Mouse (Mus musculus): ENCODE measurements around the gene Rsph1. TPM values are rescaled to one million over a fixed set of nuclear protein-coding genes. Genes with fewer than 3 reads are reported as not detected.

Rsph1 gene
- polyA plus RNA-seq, 1 experiment: 0.30 TPM

- no peaks in the 10 kb centered on the region for H3K36me3 ChIP-seq (ENCODE audit: control insufficient read depth, insufficient read depth)
- H3K79me2 ChIP-seq (ENCODE audit: control insufficient read depth, insufficient read depth): no peaks in the 10 kb centered on the region
- no peak overlapping the region for H3K4me3 ChIP-seq
- peaks cover 18% of the 10 kb centered on the region for H3K27me3 ChIP-seq (ENCODE audit: control insufficient read depth, insufficient read depth, insufficient read length)
- H3ac ChIP-seq (ENCODE audit: control insufficient read depth, insufficient read length): no peak overlapping the region
- H3K4me2 ChIP-seq (ENCODE audit: low read depth): no peak overlapping the region
- no peak for TF ChIP-seq TCF12 (IDR thresholded peaks at IDR 0.05; ENCODE audit: insufficient read depth, poor library complexity, severe bottlenecking)
- TF ChIP-seq MYOG (IDR thresholded peaks at IDR 0.05; ENCODE audit: control insufficient read depth in 1 of 3, insufficient read depth in 1 of 3, insufficient read length in 2 of 3, low read depth in 2 of 3): no peak
- no peak for TF ChIP-seq E2F4 (IDR thresholded peaks at IDR 0.05; ENCODE audit: insufficient read depth)
- no peak for TF ChIP-seq USF1 (IDR thresholded peaks at IDR 0.05; ENCODE audit: low read depth)
- no peak for TF ChIP-seq TCF3 (IDR thresholded peaks at IDR 0.05; ENCODE audit: insufficient read length, low read depth)
- TF ChIP-seq SRF (IDR thresholded peaks at IDR 0.05; ENCODE audit: control insufficient read depth, insufficient read length, low read depth): no peak
- no peak for TF ChIP-seq MAX (IDR thresholded peaks at IDR 0.05; ENCODE audit: low read depth)
- no peak for TF ChIP-seq REST (IDR thresholded peaks at IDR 0.05; ENCODE audit: insufficient read depth, insufficient read length)
Observed at GRCm38 (mm10) chr17:31259145-31259544, 18.0 kb downstream of the Rsph1 start.

GRCm38 (mm10) chr17:31258310-31258865 lies 18.8 kb downstream of the Rsph1 start:
- Histone ChIP-seq H3K79me2 (ENCODE audit: control insufficient read depth, insufficient read depth) (no peaks in the 10 kb centered on the region), H3K4me3 (no peak overlapping the region), H3K36me3 (ENCODE audit: control insufficient read depth, insufficient read depth) (no peaks in the 10 kb centered on the region), H3K4me2 (ENCODE audit: low read depth) (no peak overlapping the region), H3K27me3 (ENCODE audit: control insufficient read depth, insufficient read depth, insufficient read length) (peaks cover 11% of the 10 kb centered on the region), H3ac (ENCODE audit: control insufficient read depth, insufficient read length) (no peak overlapping the region)
- TF ChIP-seq CEBPB (IDR thresholded peaks at IDR 0.05; ENCODE audit: insufficient read depth, poor library complexity, severe bottlenecking): no peak
- TF ChIP-seq POLR2A (IDR thresholded peaks at IDR 0.05; ENCODE audit: insufficient read length, low read depth): no peak
- TF ChIP-seq REST (IDR thresholded peaks at IDR 0.05; ENCODE audit: insufficient read depth, insufficient read length): no peak
- no peak for TF ChIP-seq SRF (IDR thresholded peaks at IDR 0.05; ENCODE audit: control insufficient read depth, insufficient read length, low read depth)
- no peak for TF ChIP-seq MAX (IDR thresholded peaks at IDR 0.05; ENCODE audit: low read depth)
- no peak for TF ChIP-seq E2F4 (IDR thresholded peaks at IDR 0.05; ENCODE audit: insufficient read depth)

- Histone ChIP-seq H3ac (ENCODE audit: control insufficient read depth, insufficient read length) (no peak overlapping the region), H3K79me2 (ENCODE audit: control insufficient read depth, insufficient read depth) (no peaks in the 10 kb centered on the region), H3K4me2 (ENCODE audit: low read depth) (no peak overlapping the region), H3K27me3 (ENCODE audit: control insufficient read depth, insufficient read depth, insufficient read length) (peaks cover 9% of the 10 kb centered on the region), H3K36me3 (ENCODE audit: control insufficient read depth, insufficient read depth) (no peaks in the 10 kb centered on the region), H3K4me3 (no peak overlapping the region)
- TF ChIP-seq TCF3 (IDR thresholded peaks at IDR 0.05; ENCODE audit: insufficient read length, low read depth): no peak
Observed at GRCm38 (mm10) chr17:31257898-31258297, 19.3 kb downstream of the Rsph1 start.

GRCm38 (mm10) chr17:31257149-31257548 lies 20.0 kb downstream of the Rsph1 start:
- H3K79me2 ChIP-seq (ENCODE audit: control insufficient read depth, insufficient read depth): no peaks in the 10 kb centered on the region
- TF ChIP-seq TCF12 (IDR thresholded peaks at IDR 0.05; ENCODE audit: insufficient read depth, poor library complexity, severe bottlenecking) (no peak), USF1 (IDR thresholded peaks at IDR 0.05; ENCODE audit: low read depth) (no peak), MYOD1 (IDR thresholded peaks at IDR 0.05; ENCODE audit: control insufficient read depth in 1 of 3, insufficient read length in 2 of 3, low read depth in 2 of 3) (no peak), E2F4 (IDR thresholded peaks at IDR 0.05; ENCODE audit: insufficient read depth) (no peak), TCF3 (IDR thresholded peaks at IDR 0.05; ENCODE audit: insufficient read length, low read depth) (no peak), MAX (IDR thresholded peaks at IDR 0.05; ENCODE audit: low read depth) (no peak), SRF (IDR thresholded peaks at IDR 0.05; ENCODE audit: control insufficient read depth, insufficient read length, low read depth) (no peak), POLR2AphosphoS2 (IDR thresholded peaks at IDR 0.05; ENCODE audit: insufficient read length, low read depth) (no peak), REST (IDR thresholded peaks at IDR 0.05; ENCODE audit: insufficient read depth, insufficient read length) (no peak), CEBPB (IDR thresholded peaks at IDR 0.05; ENCODE audit: insufficient read depth, poor library complexity, severe bottlenecking) (no peak), MYOG (IDR thresholded peaks at IDR 0.05; ENCODE audit: control insufficient read depth in 1 of 3, insufficient read depth in 1 of 3, insufficient read length in 2 of 3, low read depth in 2 of 3) (no peak), POLR2A (IDR thresholded peaks at IDR 0.05; ENCODE audit: insufficient read length, low read depth) (no peak)
- H3K4me3 ChIP-seq: no peak overlapping the region
- no peaks in the 10 kb centered on the region for H3K36me3 ChIP-seq (ENCODE audit: control insufficient read depth, insufficient read depth)
- no peak overlapping the region for H3K4me2 ChIP-seq (ENCODE audit: low read depth)
- no peak overlapping the region for H3ac ChIP-seq (ENCODE audit: control insufficient read depth, insufficient read length)
- H3K27me3 ChIP-seq (ENCODE audit: control insufficient read depth, insufficient read depth, insufficient read length): peaks cover 15% of the 10 kb centered on the region

GRCm38 (mm10) chr17:31254463-31254931 lies 22.7 kb downstream of the Rsph1 start:
- peaks cover 8% of the 10 kb centered on the region for H3K27me3 ChIP-seq (ENCODE audit: control insufficient read depth, insufficient read depth, insufficient read length)
- TF ChIP-seq E2F4 (IDR thresholded peaks at IDR 0.05; ENCODE audit: insufficient read depth) (no peak), TCF3 (IDR thresholded peaks at IDR 0.05; ENCODE audit: insufficient read length, low read depth) (no peak), SRF (IDR thresholded peaks at IDR 0.05; ENCODE audit: control insufficient read depth, insufficient read length, low read depth) (no peak), MYOG (IDR thresholded peaks at IDR 0.05; ENCODE audit: control insufficient read depth in 1 of 3, insufficient read depth in 1 of 3, insufficient read length in 2 of 3, low read depth in 2 of 3) (no peak), CEBPB (IDR thresholded peaks at IDR 0.05; ENCODE audit: insufficient read depth, poor library complexity, severe bottlenecking) (no peak), REST (IDR thresholded peaks at IDR 0.05; ENCODE audit: insufficient read depth, insufficient read length) (no peak), TCF12 (IDR thresholded peaks at IDR 0.05; ENCODE audit: insufficient read depth, poor library complexity, severe bottlenecking) (no peak), MYOD1 (IDR thresholded peaks at IDR 0.05; ENCODE audit: control insufficient read depth in 1 of 3, insufficient read length in 2 of 3, low read depth in 2 of 3) (no peak), POLR2A (IDR thresholded peaks at IDR 0.05; ENCODE audit: insufficient read length, low read depth) (no peak), USF1 (IDR thresholded peaks at IDR 0.05; ENCODE audit: low read depth) (no peak), MAX (IDR thresholded peaks at IDR 0.05; ENCODE audit: low read depth) (no peak)
- H3K4me2 ChIP-seq (ENCODE audit: low read depth): no peak overlapping the region
- H3K79me2 ChIP-seq (ENCODE audit: control insufficient read depth, insufficient read depth): no peaks in the 10 kb centered on the region
- no peak overlapping the region for H3K4me3 ChIP-seq
- H3ac ChIP-seq (ENCODE audit: control insufficient read depth, insufficient read length): no peak overlapping the region
- H3K36me3 ChIP-seq (ENCODE audit: control insufficient read depth, insufficient read depth): no peaks in the 10 kb centered on the region
